Mouse (Mus musculus): Measurements from ENCODE around the gene Cd79b. TPM values are rescaled to one million over a fixed set of nuclear protein-coding genes. Genes with fewer than 3 reads are reported as not detected.

The Cd79b gene
- total RNA-seq, 2 experiments from 2014 or later: not detected

GRCm38 (mm10) chr11:106273811-106274210 lies 40.8 kb downstream of the Cd79b start:
- no peak for DNase-seq (ENCODE audit: low spot score in 2 of 2)

DNA sequence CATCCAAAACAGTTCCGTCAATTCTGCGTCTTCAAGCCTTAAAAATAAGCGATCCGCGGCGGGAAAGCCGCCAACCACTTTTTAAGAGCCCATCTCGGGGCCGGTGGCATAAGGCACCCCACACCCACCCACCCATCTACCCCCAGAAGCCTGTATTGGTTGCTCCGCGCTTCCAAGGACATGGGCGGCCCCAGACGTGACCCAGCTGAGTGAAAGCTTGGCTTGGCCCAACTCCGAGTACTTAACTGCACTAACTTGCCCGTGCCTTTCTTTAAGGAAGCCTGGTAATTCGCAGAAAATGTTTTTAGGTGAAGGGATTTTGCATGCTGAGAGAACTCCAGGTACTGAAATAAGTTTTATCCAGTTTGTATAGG lies 41.3 kb downstream of the Cd79b start:
- no peak for DNase-seq (ENCODE audit: low spot score in 2 of 2)

GRCm38 (mm10) chr11:106272644-106273310 lies 41.8 kb downstream of the Cd79b start, which contains the start of gene Smarcd2:
TSS of gene Smarcd2 (minus strand) at chr11:106272972.
- peak; percentile 99 for DNase-seq (ENCODE audit: low spot score in 2 of 2)

DNA sequence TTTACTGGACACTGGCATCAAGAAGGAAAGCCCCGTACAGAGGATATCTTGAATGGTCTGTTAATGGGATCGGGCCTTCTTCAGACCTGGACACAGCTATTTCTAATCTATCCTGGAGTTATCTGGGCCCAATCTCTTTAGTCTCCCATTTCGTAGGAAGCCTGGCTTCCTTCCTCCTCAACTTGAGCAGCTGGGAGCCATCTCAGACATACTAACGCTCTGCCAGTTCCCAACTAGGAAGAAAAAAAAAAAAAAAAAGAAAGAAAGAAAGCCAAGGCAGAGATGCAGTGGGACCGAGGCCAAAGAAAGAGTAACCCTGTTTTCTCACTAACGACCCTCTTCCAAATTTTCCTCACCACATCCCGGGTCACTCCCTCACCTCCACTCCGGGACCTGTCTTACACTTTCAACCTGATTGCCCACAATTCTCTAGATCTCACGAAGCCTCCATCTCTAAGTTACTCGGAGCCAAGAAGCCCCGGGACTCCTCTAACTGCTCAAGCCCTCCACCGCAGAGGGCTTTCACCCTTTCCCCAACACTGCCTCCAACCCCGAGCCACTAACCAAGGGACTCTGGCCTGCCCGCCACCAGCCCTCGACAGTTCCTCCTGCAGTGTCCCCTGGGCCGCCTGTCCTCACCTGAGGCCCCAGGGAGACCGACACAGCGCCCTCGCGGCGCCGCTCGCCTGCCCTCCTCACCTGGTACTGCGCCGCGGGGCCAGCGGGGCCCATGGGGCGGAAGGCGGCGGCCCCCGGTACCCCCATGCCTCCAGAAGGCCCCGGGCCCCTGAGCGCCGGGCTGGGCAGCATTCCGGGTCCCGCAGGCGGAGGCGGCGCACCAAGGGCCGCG lies 42.5 kb downstream of the Cd79b start:
- DNase-seq (ENCODE audit: low spot score in 2 of 2): no peak

DNA sequence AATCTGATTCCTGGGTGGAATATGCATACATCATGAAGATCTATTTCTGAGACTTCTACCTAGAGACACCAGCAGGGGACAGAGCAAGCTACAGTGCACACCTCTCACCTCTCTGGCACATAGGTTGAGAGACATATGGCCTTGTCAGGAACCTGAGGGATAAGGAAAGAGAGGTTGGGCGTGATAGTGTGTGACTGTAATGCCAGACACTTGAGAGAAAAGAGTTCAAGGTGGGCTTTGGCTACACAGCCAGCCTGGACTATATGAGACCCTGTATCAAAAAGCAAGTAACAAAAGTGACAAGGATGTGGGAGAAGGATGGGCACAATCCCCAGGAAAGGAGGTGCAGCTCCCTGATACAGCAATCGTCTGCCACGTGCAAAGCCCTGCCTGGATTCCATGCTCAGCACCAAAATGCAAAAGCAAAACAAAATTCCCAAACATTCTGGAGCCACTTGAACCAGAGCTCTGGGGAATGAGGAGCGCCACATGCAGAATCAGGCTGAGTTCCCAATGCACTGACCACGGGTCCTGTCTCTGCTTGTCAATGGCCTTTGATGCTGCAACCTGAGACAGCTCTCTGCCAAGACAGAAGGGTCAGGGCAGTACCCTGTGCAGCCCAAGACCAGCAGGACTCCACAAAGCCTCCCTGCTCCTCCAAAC lies 43.3 kb downstream of the Cd79b start:
- no peak for DNase-seq (ENCODE audit: low spot score in 2 of 2)

DNA sequence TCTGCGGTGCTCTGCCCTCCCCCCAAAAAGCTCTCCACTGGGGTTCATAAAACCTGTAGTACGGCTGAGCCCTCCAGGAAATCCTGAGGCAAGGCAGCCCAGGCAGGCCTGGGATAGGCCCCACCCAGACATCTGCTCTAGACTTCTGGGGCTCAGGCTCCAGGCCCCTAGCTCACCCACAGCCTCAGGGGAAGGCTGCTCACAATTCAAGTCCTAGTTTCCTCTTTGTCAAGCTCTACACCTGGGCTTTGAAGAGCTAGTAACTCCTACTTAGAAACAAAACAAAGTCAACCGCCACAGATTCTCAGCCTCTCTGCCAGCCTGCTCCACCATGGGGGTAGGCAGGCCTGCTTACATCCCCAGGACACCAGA lies 45.5 kb downstream of the Cd79b start:
- DNase-seq (ENCODE audit: low spot score in 2 of 2): peak in 1 of 2 experiments; percentile 40

DNA sequence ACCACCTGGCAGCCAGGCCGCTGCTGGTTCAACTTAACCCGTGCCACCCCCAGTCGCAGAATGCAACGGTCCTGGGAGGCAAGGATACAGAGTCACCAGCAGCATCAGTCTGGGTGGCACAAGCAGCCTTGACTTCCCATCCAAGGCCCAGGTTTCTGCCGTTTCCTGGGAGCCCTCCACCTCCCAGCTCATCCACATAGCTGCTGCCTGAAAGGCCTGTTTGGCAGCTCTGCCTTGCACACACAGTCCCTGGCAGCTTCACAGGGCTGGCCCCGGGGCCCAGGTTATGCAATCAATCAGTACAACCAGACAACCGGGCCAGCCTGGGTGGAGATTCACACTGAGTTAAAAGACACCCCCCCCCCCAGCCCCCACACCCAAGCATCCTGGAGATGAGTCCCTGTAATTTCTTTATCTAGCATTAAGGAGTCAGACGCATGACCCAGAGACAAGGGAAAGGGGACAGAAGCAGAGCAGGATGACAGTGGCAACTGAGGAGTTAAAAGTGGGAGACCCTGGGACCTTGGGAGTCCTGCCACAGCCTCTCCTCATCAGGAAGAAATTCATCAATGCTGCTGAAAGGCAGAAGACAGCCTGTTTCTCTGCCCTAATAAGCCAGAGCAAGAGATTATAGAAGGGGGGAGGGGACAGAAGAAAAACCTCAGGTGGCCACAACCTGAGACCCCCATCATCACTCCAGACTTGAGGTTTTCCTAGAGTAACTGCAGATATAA lies 46.1 kb downstream of the Cd79b start:
- peak; percentile 59 to 88 for DNase-seq (ENCODE audit: low spot score in 2 of 2)

DNA sequence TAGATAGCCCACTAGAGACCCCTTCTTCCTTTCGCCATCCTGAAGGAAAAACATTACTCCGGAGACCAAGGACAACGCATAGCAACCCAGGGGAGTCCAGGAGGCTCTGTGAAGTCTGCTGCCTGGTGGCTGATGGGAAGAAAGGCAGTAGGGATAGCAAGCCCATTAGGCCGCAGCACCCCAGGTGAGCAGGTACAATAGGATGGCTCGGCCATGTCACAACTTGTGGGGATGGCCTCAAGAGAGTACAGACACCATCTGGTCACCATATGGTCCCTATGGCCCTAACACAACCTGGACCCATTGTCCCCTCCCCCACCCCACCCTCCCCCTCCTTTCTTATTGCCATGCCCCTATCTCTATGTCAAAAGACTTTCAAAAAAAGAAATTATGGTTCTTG lies 46.7 kb downstream of the Cd79b start:
- DNase-seq (ENCODE audit: low spot score in 2 of 2): no peak

GRCm38 (mm10) chr11:106267311-106267852 lies 47.2 kb downstream of the Cd79b start:
- peak in 1 of 2 experiments; percentile 39 for DNase-seq (ENCODE audit: low spot score in 2 of 2)

GRCm38 (mm10) chr11:106266431-106266830 lies 48.1 kb downstream of the Cd79b start:
- no peak for DNase-seq (ENCODE audit: low spot score in 2 of 2)

DNA sequence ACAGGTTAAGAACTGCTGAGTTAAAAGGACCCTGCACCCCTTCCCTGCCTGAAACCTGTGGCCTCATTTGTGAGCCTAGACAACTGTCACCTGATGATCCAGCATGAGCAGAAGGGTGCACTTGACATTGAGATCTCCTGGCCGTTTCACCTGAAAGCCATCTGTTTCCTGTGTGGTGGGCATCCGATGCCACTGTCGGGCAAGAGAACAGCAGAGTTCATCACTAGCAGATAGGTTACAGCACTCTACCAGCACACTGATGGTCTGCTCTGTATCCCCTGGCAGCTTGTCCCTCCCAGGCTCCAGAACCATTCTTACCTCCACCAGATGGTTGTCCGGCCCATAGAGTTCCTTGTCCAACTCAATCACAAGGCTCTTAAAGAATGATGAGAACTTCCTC lies 49.0 kb downstream of the Cd79b start:
- no peak for DNase-seq (ENCODE audit: low spot score in 2 of 2)

- DNase-seq (ENCODE audit: low spot score in 2 of 2): no peak
These were observed 49.6 kb downstream of the Cd79b start for GRCm38 (mm10) chr11:106264988-106265387.

- DNase-seq (ENCODE audit: low spot score in 2 of 2): no peak
These were observed 50.6 kb downstream of the Cd79b start for GRCm38 (mm10) chr11:106263963-106264362.

Other genes starting within 250 kb of the Cd79b start
- 10 to 100 TPM; 18.3 TPM for gene Taco1, start 248.7 kb downstream of the Cd79b start, total RNA-seq (2021)
- 10 to 100 TPM; 30.4 to 32.6 TPM for gene Map3k3, start 230.1 kb downstream of the Cd79b start, total RNA-seq (2021)
- 1 to 10 TPM in 1 of 2 experiments, not detected in 1; 1.4 TPM for gene Gm10840, start 153.9 kb downstream of the Cd79b start, total RNA-seq (2021)
- gene Limd2, start 153.9 kb downstream of the Cd79b start, total RNA-seq (2021): 100 to 1,000 TPM; 144 to 147 TPM
- 10 to 100 TPM; 26.6 to 29.2 TPM for gene Strada, start 112.6 kb downstream of the Cd79b start, total RNA-seq (2021)
- 100 to 1,000 TPM in 1 of 2 experiments, 10 to 100 TPM in 1; 96.3 to 100 TPM for gene Ccdc47, start 98.4 kb downstream of the Cd79b start, total RNA-seq (2021)
- gene Ddx42, start 97.8 kb downstream of the Cd79b start, total RNA-seq (2021): 10 to 100 TPM; 65.8 to 68.2 TPM
- 10 to 100 TPM; 26.2 to 31.1 TPM for gene Ftsj3, start 58.7 kb downstream of the Cd79b start, total RNA-seq (2021)
- 100 to 1,000 TPM; 189 to 196 TPM for gene Psmc5, start 58.6 kb downstream of the Cd79b start, total RNA-seq (2021)
- 10 to 100 TPM; 23.9 to 26.3 TPM for gene Smarcd2, start 41.8 kb downstream of the Cd79b start, total RNA-seq (2021)
- gene Tcam1, start 38.1 kb downstream of the Cd79b start, total RNA-seq (2021): under 1 TPM; 0.13 to 0.15 TPM
- not detected for gene Gh, start 12.9 kb downstream of the Cd79b start, total RNA-seq (2021)
- under 1 TPM in 1 of 2 experiments, not detected in 1; 0.05 TPM for gene Scn4a, start 38.5 kb upstream of the Cd79b start, total RNA-seq (2021)
- gene Prr29, start 50.7 kb upstream of the Cd79b start, total RNA-seq (2021): not detected
- 1 to 10 TPM; 2.4 to 3.1 TPM for gene Icam2, start 73.3 kb upstream of the Cd79b start, total RNA-seq (2021)
- gene Ern1, start 173.1 kb upstream of the Cd79b start, total RNA-seq (2021): 1 to 10 TPM; 10.0 TPM

Data from layer of hippocampus, adult 18-20 months (tissue).